Mouse (Mus musculus) left cerebral cortex, postnatal 36 days (tissue): ENCODE results near the gene Lonp1. TPM values are rescaled to one million over a fixed set of nuclear protein-coding genes. Genes with fewer than 3 reads are reported as not detected.

ENCODE experiments used
- DNase-seq, 2 experiments: peaks; one replicate each; pipeline ENCODE4 v3.0.0; 2021 to 2022; ENCODE audit warnings: low spot score in 2 of 2, mixed read lengths in 1 of 2
- intact Hi-C: fragments of 180-260 bp; cut with DNase I; formaldehyde crosslinking; loops from one replicate; pipeline ENCODE4 v1.15.1; 2025
- total RNA-seq, 2 experiments: library from RNA; stranded (reverse); gene quantifications; 2 replicates each; pipeline ENCODE4 v1.2.3; 2021

Gene Lonp1
- total RNA-seq, 2 experiments from 2014 or later, result 62.7 to 64.1 TPM

- intact Hi-C loops, result no loop called here
- DNase-seq, result no peak
These were observed 22.3 kb downstream of the Lonp1 start for GRCm38 (mm10) chr17:56604422-56604821.

- intact Hi-C loops, result no loop called here
- DNase-seq, result no peak
These were observed 22.7 kb downstream of the Lonp1 start for GRCm38 (mm10) chr17:56604070-56604380.

GRCm38 (mm10) chr17:56603186-56604069, 23.3 kb downstream of the Lonp1 start:
- DNase-seq, result no peak
- intact Hi-C loops, result no loop called here

- no peak for DNase-seq
- intact Hi-C loops, result no loop called here
These were observed 33.0 kb downstream of the Lonp1 start for GRCm38 (mm10) chr17:56593527-56594271.

- intact Hi-C loops, result no loop called here
- no peak for DNase-seq
These were observed 34.1 kb downstream of the Lonp1 start for GRCm38 (mm10) chr17:56592553-56592952.

GRCm38 (mm10) chr17:56588921-56589320, 37.8 kb downstream of the Lonp1 start:
- intact Hi-C loops, result no loop called here

GRCm38 (mm10) chr17:56587773-56588172, 38.9 kb downstream of the Lonp1 start:
- DNase-seq, result no peak
- intact Hi-C loops, result no loop called here

More at GRCm38 (mm10) chr17:56588921-56589320, 37.8 kb downstream of the Lonp1 start:
- no peak for DNase-seq

- intact Hi-C loops, result loop anchor here (2.0 kb wide), 1 partner anchor 88 kb away; the partner anchor contains the start of gene Ranbp3
- DNase-seq, result no peak
These were observed 41.4 kb downstream of the Lonp1 start for GRCm38 (mm10) chr17:56585171-56585821.

- peak; percentile 100 for DNase-seq
- intact Hi-C loops, result loop anchor here (2.0 kb wide), 1 partner anchor 88 kb away; the partner anchor contains the start of gene Ranbp3
These were observed 42.2 kb downstream of the Lonp1 start, which contains the start of the genes Safb2 and Safb for GRCm38 (mm10) chr17:56584257-56585130. TSS of gene Safb2 (minus strand) at chr17:56584585. TSS of gene Safb (plus strand) at chr17:56584825.

- intact Hi-C loops, result loop anchor here (2.0 kb wide), 1 partner anchor 89 kb away; the partner anchor contains the start of gene Ranbp3
- DNase-seq, result peak; percentile 24 to 29
These were observed 43.0 kb downstream of the Lonp1 start for GRCm38 (mm10) chr17:56583611-56584256.

GRCm38 (mm10) chr17:56583071-56583470, 43.6 kb downstream of the Lonp1 start:
- no peak for DNase-seq
- intact Hi-C loops, result no loop called here

GRCm38 (mm10) chr17:56572939-56573338, 53.7 kb downstream of the Lonp1 start:
- DNase-seq, result no peak
- intact Hi-C loops, result no loop called here

GRCm38 (mm10) chr17:56572154-56572553, 54.5 kb downstream of the Lonp1 start:
- no peak for DNase-seq
- intact Hi-C loops, result no loop called here

- DNase-seq, result no peak
These were observed 56.4 kb downstream of the Lonp1 start for GRCm38 (mm10) chr17:56570287-56570686.

GRCm38 (mm10) chr17:56567370-56567769, 59.3 kb downstream of the Lonp1 start:
- DNase-seq, result no peak
- intact Hi-C loops, result no loop called here

More at GRCm38 (mm10) chr17:56570287-56570686, 56.4 kb downstream of the Lonp1 start:
- intact Hi-C loops, result no loop called here

GRCm38 (mm10) chr17:56566918-56567317, 59.8 kb downstream of the Lonp1 start:
- intact Hi-C loops, result no loop called here
- no peak for DNase-seq

GRCm38 (mm10) chr17:56566293-56566692, 60.4 kb downstream of the Lonp1 start:
- no peak for DNase-seq
- intact Hi-C loops, result no loop called here
